Mouse (Mus musculus) olfactory bulb, adult 2 months (tissue): ENCODE measurements at regions not wholly inside any gene's neighbourhood (a gene's known extent, or its start where the extent isn't known, plus 50 kb on each side); places are given as distances from the start of the nearest gene placed in this dataset.

ENCODE experiments used
- CTCF ChIP-seq: fragments of 200-500 bp; IDR thresholded peaks from 2 replicates; pipeline ENCODE4 v1.5.1; 2012; ENCODE audit warnings: low read depth, mild to moderate bottlenecking, low read length, moderate library complexity; ENCODE audit not compliant: insufficient read depth
- POLR2A ChIP-seq: fragments of 200-500 bp; IDR thresholded peaks from 2 replicates; pipeline ENCODE4 v1.6.1; 2012; ENCODE audit warnings: mild to moderate bottlenecking, low read depth, low read length, moderate library complexity; ENCODE audit not compliant: insufficient read depth

- TF ChIP-seq CTCF = no peak
- no peak for TF ChIP-seq POLR2A
Observed at GRCm38 (mm10) chr3:58206776-58207398, 207.6 kb upstream of the Tsc22d2 start.
